Mouse (Mus musculus) cerebellum, adult 9-11 months (tissue): ENCODE measurements around the gene Etfb.
"Not testable (repeated sequence)": the region's sequence is repeated elsewhere in the genome, so short reads cannot be mapped to it uniquely, and the experiment has no call there.

Experiments used
- DNase-seq: peaks from one replicate; pipeline ENCODE4 v3.0.0; 2022

Gene Etfb

DNA sequence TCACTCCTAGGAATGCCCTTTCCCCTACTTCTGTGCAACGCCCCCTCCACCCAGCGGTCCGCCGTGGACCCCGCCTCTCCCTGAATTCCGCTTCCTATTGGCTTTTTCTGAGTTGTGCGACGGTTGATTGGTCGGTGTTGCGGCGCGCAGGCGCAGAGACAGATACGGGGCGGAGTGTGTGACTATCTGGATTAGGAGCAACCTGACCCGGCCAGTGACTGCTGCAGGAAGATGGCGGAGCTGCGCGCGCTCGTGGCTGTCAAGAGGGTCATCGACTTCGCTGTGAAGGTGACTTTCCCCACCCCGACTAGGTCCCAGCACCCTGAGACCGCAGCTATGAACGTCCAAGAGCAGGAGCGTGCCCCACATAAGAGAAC lies at the start of gene Etfb, which contains the start of gene Gm45233:
TSS of gene Etfb (plus strand) at position 167 of the 377 bp plus-strand sequence.
TSS of gene Gm45233 (plus strand) at position 212 of the 377 bp plus-strand sequence.
- DNase-seq: peak; percentile 97

DNA sequence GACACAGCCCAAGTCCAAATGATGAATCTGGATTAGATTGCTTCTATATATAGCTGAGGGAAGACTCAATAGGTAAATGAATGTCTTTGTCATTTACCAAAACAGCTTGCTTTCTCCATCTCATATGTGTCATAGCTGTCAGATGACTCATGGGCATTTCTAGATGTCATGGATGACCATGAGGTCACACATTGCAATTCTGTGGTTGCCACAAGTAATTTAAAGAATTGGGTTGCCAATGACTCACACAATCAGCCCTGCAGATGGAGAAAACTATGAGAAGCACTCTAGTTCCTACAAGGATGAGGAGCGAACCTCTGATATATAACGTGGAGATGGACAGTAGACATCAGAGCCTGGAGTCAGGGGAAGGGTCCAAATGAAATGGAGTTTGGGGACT lies 44.4 kb upstream of the Etfb start:
- DNase-seq: no peak

DNA sequence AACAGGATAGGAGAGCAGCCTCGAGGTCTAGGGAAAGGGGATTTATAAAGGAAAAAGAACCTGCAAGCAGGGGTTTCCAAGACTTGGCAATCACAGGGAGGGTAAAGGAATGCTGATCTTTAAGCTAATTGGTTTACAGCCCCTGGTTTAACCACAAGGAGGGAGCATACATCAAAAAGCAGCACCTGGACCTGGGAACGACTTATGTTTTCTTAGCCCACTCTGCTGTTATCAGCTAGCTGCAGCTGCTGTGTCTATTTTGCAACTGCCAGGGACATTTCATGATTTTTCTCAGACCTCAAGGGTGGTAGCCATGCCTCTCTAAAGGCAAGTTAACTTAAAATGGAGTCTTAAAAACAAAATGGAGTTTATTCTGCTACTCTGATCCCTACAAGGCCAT lies 41.2 kb upstream of the Etfb start:
- no peak for DNase-seq

DNA sequence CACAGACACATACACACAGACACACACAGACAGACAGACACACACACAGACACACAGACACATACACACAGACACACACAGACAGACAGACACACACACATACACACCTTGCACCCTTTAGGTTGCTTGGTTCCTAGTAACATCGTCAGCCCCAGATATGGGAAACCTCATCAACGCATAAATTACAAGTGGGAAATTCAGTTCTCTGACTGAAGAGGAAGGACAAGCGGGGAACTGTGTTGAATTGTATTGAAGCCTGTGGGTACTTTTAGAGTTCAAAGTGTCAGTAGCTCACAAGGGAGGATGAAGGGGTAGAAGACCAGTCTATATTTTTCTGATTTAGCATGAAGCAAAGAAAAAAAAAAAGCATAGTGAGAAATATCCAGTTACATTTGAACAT lies 36.3 kb upstream of the Etfb start:
- DNase-seq: no peak

DNA sequence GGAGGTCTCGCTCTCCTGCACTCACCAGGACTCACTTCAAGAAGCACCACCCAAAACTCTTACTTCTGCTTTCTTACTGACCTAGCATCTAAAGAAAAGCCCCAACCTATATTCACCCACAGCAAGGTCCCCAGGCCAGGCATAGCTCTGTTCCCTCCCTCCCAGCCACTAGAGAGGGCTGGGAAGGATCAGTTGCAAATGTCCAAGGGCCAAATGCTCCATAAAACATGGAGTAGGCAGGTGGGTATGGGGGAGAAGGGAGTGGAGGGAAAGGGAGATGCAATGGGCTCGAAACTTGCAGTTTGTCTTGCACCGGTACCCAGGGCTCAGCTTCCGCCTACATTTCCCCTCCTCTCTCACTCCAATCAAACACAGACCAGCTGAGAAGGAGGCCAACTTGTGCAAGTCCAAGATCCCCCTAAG lies 35.7 kb upstream of the Etfb start, which contains the start of gene Siglecg:
TSS of gene Siglecg (plus strand) at position 74 of the 423 bp plus-strand sequence.
- DNase-seq: no peak

DNA sequence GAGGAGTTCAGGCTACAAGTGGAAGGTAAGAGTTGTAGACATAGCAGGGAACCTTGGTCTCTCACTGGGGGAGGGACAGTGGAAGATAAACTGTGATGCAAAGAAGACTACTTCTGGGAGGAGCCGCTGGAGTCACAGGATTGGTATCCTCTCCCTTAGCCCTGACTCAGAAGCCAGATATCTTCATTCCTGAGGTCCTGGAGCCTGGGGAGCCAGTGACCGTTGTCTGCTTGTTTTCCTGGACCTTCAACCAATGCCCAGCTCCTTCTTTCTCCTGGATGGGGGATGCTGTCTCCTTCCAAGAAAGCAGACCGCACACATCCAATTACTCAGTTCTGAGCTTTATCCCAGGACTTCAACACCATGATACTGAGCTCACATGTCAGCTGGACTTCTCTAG lies 34.8 kb upstream of the Etfb start:
- DNase-seq: no peak

DNA sequence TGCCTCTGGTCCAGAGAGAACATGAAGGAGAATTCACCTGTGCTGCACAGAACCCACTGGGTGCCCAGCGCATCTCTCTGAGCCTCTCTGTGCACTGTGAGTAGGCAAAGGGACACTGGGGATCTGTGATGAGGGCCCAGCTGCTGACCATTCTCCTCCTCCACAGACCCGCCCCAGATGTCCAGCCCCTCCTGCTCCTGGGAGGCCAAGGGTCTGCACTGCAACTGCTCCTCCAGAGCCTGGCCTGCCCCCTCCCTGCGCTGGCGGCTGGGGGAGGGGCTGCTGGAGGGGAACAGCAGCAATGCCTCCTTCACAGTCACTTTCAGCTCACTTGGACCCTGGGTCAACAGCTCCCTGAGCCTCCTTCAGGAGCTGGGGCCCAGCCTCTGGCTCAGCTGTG lies 32.2 kb upstream of the Etfb start:
- DNase-seq: not testable (repeated sequence)

DNA sequence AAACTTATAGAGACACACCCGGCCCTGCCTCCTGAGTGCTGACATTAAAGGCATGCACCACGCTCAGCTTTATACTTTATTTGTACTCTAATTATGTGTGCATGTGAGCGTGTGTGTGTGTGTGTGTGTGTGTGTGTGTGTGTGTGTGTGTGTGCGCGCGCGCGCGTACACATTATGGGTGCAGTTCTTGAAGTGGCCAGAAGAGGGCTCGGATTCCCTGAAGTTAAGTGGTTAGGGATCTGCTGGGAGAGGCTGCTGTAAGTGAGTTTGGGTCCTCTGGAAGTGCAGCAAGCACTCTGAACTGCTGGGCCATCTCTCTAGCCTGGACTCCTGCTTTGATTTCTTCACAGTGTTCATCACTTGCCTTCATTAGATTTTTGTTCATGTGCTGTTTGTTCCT lies 26.6 kb upstream of the Etfb start:
- no peak for DNase-seq

DNA sequence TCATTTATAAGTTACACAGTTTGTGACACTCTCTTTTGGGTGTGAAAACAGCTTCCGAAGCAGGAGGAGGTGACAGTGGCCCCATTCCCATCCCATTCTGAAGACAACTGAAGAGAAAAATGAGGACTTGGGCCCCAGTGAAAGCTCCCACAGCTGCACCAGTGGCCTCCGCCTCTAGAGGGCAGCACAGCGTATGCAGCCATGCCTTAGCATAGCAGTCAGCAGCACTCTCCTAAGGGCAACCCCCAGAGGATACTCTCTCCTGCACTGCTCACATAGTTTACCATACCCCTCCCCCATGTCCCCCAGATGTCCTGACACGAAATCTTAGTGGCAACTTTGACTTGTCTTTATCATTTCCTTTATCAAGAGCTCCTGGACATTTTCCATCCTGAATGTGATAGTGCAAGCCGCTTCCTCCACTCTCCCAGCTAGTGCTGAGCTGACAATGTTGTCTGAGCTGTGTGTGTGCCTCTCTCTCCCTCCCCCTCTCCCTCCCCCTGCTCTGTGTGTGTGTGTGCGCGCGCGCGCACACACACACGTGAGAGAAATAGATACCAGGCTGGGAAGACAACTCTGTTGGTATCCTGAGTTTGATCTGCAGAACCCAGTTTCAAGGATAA lies 20.8 kb upstream of the Etfb start:
- DNase-seq: peak; percentile 72

DNA sequence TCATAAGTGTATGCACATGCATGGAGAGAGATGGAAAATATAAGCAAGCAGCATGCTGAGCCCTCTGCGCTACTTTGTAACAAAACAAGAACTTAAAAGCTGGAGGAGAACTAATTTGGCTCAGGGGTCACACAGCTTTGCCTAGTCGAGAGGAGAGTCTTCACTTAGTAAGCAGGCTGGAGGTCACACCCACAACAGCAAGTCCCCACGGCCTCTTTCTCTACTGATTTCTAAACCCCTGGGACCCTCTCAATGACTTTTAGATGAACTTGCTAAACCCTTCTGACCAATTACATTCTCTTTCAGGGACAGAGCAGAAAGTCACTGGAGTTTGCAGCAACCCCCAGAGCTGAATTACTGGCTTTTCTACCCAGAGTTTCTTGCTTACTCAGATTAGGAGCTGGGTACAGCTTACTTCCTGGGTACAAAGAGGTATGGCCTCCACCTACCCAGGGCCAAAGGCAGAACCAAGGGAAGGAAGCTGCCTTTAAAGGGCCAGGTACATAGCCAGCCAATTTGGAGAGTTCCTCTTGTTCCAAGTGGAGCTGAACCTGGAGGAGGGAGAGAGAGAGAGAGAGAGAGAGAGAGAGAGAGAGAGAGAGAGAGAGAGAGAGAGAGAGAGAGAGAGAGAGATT lies 19.8 kb upstream of the Etfb start:
- DNase-seq: no peak

DNA sequence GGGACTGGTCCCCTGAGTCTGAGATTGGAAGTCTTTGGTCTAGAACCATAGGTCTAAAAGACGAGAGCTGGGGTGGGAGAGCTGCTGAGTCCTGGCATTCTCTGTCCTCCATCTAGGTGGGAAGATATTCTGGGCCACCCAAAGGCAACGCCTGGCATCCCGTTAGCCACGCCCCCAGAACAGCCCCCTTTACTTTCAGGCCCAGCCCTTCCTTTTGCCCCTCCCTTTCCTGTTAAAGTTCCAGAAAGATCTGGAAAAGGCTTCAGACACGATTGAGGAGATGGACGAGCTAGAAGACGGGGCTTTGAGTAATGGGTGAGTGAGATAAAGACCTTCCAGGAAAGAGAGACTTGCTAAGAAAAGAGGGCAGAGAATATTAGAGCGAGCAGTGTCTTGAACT lies 16.5 kb upstream of the Etfb start, which contains the start of gene Lim2:
TSS of gene Lim2 (plus strand) at position 265 of the 400 bp plus-strand sequence.
- DNase-seq: no peak

DNA sequence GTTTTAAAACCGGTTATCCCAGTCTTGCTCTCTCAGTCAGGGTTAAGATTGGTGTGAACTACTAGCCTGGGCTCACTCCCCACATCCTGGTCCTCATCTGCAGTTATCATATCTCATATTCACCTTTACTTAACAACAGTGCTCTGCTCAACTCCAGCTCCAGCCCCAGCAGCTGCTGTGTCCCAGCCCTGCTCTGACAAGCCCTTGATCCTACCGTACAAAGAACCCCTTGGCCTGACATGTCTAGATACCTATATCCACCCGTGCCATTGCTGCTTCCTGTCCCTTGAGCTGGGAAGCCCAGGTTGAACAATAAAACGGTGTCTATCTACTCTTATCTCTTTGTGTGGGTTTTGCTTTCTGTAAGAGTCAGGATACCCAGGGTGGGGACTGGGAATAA lies 14.4 kb upstream of the Etfb start:
- no peak for DNase-seq

DNA sequence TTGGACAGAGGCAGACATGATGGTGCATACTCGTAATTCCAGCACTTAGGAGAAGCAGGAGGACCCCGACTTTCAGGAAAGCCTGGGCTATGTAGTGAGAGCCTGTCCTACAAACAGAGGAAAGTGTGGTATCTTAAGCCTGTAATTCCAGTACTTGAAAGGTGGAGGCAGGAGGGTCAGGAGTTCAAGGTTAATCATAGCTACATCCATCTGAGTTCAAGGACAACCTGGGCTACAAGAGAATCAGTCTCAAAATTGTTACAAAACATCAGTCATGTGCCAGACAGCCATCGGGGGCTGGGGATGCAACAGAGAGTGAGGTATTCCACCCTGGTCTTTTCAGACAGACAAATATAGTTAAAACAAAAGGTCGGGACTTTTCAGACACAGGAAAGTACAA lies 11.0 kb upstream of the Etfb start:
- DNase-seq: no peak

DNA sequence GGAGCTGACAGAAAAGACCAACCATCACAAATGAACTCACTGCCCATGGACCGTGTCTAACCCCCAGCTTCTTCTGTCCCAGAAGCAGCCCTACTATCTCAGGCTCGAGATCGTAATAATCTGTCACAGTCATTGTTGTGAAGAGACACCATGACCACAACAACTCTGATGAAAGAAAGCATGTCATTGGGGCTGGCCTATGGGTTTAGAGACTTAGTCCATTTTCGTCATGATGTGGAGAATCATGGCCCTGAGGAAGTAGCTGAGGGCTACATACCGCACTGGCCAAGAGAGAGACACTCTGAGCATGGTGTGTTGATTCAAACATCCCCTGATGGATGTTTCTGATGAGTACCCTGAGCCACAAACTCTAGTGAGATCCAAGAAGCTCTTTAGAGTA lies 9.2 kb upstream of the Etfb start:
- DNase-seq: no peak

DNA sequence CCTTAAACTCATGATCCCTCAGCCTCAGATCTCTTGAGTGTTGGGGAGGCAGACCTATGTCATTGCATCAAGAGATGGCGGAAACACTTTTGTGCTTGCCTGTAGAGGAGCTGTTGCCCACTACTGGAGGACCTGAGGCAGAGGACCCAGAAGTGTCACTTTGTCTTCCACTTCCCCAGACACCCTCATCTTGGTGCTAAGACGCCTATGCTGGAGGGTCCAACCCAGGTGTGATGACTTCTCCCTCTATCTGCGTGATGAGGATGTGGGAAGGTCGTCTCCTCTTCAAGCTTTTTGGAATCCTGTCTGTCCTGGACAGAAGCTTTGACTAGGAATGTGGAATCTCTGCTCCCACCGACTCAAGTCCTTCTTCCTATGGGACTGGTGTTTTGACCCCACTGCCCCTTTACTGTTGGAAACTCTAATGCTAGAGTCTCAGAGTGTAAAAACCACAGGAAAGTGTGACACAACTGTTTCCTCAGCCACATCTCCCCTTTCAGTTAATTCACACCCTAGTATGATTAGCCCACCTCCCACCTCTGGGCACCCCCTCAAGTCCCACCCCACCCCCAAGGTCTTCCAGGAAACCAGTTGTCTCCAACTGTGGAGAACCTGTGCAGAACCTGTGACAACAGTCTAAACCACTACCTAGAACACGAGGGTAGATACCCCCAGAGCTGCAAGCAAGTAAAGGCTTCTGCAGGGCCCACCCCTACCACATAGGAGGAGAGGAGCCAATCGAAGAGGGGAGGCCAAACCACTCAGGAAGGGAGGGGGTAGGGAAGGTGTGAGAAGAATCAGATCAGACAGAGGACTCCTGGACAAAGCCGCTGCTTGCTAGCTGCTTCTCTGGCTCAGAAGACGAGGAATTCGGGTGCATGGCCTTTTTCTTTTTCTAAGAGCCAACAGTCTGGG lies 7.3 kb upstream of the Etfb start, which contains the start of gene Nkg7:
TSS of gene Nkg7 (plus strand) at position 733 of the 915 bp plus-strand sequence.
- DNase-seq: no peak

DNA sequence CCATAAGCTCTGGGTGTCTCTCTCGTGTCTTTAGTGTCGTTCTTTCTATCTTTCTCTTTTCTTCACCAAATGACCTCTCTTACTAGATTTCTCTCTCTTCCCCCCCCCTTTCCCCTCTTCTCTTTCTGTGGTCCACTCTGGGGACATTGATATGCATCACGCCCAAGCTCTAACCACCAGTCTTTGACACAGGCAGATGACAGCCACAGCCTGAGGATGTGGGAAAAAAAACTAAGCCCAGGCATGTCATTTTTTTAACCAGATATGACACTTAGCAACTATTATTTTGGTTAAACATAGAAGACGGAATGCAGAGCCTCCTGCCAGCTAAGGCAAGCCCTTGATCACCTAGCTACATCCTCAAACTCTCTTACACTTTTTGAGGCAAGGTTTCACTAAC lies 5.3 kb upstream of the Etfb start:
- DNase-seq: no peak

DNA sequence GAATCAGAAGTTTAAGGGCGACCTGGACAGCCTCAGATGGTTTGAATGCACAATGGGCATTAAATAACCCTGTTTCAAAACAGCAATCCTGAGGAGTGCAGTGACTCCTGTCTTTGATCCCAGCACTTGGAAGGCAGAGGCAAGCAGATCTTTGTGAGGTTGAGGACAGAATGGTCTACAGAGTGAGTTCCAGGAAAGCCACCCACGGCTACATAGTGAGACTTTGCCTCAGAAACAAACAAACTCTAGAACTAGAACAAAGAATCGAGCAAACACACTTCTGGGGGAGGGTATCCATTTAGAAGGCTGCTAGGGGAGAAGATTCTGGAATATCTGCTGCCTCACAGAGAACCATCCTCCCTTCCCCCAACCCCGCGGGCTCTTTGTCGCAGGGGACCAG lies 3.4 kb upstream of the Etfb start, which contains the start of gene Cldnd2:
TSS of gene Cldnd2 (plus strand) at position 301 of the 400 bp plus-strand sequence.
- DNase-seq: no peak

DNA sequence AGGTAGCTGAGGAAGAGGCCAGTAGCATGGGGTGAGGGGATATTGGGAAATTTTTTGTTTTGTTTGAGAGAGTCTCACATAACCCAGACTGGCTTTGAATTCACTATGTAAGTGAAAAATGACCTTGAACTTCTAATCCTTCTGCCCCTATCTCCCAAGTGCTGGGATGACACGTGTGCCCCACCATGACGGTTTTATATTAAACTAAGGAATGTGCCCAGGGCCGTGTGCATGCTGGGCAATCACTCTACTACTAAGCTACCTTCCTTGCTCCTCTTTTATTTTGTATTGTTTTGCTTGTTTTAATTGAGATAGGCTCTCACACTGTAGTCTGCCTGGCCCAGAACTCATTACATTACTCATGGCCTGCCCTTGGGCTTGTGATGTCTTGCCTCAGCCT lies 2.8 kb upstream of the Etfb start:
- no peak for DNase-seq

DNA sequence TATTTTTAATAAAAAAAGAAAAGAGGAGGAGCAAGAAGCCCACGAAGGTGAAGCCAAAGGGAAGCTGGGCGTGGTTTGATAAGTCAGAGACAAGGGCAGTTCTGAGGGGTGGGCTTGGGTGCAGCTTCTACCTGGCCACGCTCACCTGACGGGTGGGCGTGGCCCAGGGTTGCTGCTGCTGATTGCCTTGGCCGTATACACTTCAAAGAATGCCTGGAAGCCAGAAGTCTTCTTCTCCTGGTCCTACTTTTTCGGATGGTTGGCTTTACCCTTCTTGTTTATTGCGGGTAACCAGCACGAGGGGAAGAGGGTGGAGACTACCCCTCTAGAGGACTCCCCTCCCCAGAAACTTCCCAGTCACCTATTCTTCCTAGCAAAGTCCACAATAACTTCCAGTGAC lies 1.2 kb upstream of the Etfb start:
- DNase-seq: peak; percentile 46

DNA sequence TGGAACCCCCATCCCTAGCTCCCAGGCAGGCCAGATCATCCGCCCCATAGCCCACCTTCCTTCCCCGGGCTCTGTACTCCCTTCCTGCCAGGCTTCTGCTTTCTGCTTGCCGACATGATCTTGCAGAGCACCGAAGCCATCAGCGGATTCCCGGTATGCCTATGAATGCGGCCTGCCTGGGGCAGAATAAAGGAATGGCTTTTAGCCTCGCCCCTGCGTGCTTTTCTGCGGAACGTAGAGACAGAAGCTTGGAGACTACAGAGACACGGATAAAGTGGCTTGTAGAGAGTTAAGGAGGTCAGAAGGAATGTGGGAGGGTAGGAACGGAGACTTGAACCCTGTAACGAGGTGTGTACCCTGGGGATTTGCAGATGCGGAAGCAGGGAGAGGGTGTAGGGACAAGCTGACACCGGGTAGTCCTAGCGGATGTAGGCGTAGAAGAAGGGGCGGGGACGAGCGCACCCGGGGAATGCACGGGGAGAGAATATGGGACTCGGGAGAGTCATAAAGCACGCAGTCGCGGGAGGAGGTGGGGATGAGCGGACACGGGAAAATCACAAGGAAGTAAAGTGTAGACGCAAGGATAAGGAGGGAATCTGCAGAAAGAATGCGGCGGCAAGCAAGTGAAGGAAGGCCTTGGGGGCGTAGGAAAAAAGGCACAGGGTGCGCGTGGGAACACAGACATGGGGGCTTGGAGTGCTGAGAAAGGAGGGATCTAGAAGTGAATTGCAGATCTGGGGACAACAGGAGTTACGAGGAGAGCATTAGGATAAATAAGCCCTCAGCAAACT lies 562 bp upstream of the Etfb start:
- peak; percentile 75 for DNase-seq

DNA sequence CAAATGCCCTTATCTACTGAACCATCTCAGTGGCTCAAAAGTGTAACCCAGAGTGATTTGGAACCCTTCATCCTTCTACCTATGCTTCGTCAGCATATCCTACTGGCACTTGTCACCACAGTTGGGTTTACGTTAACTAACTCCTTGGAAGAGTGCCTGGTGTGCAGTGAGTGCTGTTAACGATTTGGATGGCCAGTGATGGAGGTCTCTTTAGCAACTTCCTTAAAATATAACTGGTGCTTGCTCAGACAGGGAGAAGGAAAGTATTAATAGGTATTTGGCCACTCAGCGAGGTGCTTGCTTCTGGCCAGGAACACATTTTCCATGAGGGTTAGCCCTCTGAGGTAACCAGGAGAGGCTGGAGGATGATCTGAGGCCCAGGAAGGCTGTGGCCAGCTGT lies 3.9 kb downstream of the Etfb start:
- DNase-seq: no peak

DNA sequence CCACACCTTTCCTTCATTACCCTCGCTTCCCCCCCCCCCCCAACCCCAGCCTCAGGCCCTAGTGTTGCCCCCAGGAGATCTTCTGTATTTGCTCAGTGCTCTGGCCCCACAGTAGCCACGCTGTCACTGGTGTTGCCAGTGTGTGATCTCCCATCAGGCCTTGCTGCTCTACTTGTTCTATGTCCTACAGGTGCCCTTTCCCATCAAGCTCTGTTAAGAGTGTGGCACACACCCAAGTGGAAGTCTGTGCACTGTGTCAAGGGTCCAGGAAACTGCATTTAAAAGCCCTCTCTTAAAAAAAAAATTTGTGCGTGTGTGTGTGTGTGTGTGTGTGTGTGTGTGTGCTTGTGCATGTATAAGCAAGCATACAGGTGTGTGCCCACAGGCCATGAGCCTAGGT lies 4.4 kb downstream of the Etfb start:
- DNase-seq: no peak

DNA sequence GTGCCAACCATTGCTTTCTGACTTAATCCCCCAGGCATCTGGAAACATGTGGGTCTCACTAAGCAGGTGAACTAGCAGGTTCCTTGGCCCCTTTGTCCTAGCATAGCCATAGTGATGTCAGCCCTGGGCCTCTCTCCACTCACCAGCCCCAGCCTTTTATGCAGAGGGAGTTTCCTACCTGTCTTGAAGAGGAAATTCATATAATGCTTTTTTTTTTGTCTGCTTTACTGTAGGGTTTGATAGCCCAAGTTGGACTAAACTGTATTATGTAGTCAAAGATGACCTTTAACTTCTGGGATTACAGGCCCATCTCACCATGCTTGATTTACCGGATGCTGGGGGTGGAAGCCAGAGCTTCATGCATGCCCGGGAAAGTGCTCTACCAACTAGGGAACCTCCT lies 5.9 kb downstream of the Etfb start:
- no peak for DNase-seq
